Mouse (Mus musculus): ENCODE measurements around the gene Shank2.

Gene Shank2

GRCm38 (mm10) chr7:144415795-144416194, 414.1 kb downstream of the Shank2 start:
- in situ Hi-C loops (cut with MseI, MboI), result no loop called here

DNA sequence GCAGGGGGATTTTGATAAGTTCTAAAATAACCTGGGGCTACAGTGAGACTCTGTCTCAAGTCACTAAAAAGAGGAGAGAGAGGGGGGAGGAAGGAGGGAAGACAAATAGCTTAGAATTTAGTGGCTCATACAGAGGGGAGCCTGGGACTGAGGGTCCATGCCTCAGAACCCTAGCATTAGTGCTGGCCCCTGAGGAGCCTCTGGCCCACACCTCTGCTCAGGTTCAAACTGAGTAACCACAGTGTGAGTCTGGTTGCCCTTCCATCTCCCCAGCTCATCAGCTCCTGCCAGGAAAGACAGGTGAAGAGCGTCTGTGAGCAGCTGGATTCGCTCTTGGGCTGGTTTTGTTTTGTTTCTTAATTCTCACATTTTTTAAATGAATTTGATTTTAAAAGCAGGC, 415.5 kb downstream of the Shank2 start:
- in situ Hi-C loops (cut with MseI, MboI), result no loop called here

DNA sequence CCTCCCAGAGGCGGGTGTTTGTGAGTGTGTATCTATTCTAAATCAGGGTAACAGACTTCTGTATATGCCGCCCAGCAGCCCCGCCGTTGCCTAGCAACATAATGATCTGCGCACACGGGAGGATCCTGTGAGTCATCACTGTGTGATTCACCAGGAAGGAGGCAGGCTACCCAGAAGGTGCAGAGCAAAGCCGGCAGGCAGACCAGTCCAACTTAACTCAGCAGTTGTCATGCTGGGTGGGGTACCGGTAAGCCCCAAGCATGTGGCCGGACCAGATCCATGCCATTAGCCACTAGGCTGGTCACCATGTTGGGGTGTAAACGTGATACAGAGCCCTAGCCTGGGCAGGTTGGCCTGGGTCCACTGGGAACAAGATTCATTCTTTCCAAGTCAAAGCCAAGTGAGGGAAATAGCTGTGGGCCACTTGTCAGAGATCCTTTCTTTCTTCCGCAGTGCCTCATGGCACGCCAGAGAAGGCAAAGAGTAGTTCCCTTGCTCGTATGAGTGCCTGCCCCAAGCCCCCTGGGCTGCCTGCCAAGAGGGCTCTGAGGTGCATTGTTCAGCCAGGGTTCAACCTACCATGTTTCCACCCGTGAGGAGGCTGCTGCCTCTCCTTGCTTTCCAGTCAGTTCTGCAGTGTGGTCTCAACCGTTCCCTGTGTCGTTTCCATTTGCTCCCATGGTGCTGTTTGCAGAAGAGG, 416.1 kb downstream of the Shank2 start:
- in situ Hi-C loops (cut with MseI, MboI), result no loop called here

GRCm38 (mm10) chr7:144420552-144420951, 418.8 kb downstream of the Shank2 start:
- in situ Hi-C loops (cut with MseI, MboI), result no loop called here

DNA sequence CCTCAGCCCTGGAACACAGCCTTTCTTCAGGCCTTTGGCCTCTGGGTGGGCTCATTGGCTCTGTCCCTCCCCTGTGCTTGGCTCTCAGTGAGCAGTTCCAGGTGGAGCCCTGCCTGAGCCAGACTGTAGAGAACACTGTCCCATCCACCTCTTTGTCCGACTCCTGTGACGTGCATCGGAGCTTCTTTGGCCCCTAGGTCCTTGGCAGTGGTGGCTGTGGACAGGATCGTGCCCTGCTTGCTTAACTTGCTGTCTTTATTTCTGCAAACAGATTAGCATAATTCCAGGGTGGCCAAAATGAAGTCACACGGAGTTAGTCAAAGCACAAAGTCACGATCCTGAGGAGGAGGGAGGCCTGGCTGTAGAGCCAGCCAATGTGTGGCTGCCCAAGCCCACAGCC, 419.8 kb downstream of the Shank2 start:
- in situ Hi-C loops (cut with MseI, MboI), result no loop called here

GRCm38 (mm10) chr7:144425953-144426352, 424.2 kb downstream of the Shank2 start:
- in situ Hi-C loops (cut with MseI, MboI), result loop anchor here (5.0 kb wide), 1 partner anchor 209 kb away; no protein-coding TSS in a partner anchor

DNA sequence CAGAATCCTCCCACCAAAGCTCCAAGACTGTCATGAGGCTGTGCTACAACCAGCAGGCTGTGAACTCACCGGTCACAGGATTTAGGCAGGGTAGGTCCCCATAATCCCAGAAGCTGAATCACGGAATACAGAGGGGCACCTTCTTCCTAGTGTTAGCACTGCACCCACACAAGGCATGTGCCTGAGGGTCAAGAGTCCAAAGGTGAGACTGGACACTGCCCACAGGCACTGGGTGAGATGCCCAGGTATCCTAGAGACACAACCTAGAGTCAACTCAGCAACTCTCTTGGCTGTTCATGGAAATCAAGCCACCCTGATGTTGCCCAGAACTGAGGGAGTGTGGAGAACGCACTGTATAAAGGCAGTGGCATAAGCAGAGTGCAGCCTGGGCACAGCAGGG, 424.9 kb downstream of the Shank2 start:
- in situ Hi-C loops (cut with MseI, MboI), result loop anchor here (5.0 kb wide), 1 partner anchor 209 kb away; no protein-coding TSS in a partner anchor

DNA sequence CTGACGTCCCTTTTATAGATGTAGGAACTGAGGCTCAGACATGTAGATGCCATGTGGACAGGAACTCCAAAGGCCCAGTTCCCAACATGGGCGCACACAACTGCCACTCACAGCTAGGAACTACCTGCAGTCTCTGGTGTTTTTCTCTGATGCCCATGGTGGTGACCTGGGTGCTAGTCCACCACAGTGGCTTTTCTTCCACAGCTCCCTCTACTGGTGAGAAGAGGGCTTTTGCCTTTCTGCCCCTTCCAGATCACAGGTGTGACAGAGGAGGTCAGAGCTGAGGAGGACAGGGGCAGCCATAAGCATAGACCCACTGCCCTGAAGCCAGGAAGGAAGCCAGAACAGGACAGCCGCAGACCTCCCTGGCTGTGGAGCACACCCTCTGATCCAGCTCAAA, 425.7 kb downstream of the Shank2 start:
- in situ Hi-C loops (cut with MseI, MboI), result loop anchor here (5.0 kb wide), 1 partner anchor 210 kb away; no protein-coding TSS in a partner anchor

GRCm38 (mm10) chr7:144432920-144433319, 431.2 kb downstream of the Shank2 start:
- in situ Hi-C loops (cut with MseI, MboI), result no loop called here

DNA sequence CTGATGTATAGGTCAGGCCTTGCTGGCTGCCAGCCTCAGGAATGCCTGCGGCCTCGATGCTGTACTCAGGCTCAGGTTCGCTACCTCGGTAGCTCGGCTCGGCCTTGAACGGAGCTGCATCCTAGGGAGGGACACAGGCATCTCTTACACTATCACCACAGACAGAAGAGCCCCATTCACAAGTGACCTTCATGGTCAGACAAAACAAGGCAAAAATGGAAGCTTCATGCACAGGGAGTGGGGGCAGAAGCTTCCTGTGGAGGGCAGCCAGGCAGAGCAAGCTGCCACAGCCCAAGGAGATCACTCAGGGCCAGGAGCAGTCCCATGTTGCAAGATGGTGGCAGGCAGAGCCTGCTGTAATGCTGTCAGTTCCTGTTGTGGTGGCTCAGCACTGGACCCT, 437.1 kb downstream of the Shank2 start:
- in situ Hi-C loops (cut with MseI, MboI), result no loop called here

DNA sequence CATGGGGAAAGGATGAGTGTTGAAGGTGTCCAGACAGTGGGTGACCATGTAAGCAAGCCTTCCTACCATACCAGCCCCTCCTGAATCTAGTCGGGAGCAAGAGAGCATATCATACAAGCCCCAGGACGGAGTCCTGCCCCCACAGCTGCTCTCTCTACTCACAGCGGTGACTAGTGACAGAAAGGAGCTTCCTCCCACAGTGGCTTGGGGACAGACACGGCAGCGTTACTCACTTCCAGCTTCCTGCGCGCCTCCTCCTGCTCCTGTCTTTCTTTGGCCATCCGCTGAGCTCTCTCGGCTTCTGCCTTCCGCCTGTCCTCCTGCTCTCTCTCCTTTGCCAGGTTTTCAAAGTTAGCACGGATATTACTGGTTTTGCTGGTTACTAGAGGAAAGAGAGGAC, 439.7 kb downstream of the Shank2 start:
- in situ Hi-C loops (cut with MseI, MboI), result no loop called here

- in situ Hi-C loops (cut with MseI, MboI), result no loop called here
These were observed 440.2 kb downstream of the Shank2 start for GRCm38 (mm10) chr7:144441976-144442375.

DNA sequence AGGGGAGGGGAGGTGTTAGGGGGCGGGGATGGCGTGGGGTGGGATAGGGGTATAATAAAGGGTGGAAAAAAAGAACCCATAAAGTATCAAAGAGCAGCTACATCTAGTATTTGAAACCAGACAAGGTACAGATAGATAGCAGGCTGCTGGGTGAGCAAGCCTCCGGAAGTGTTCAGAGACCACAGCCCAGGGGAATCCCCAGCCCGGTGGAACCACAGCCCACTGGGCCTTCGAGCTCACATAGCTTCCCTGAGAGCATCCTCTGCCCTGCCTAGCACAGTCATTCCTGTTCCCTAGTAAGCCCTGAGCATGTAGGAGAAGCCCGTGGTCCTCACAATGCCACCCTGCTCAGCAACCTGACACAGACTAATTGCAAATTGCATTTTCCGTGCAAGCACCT, 443.1 kb downstream of the Shank2 start:
- in situ Hi-C loops (cut with MseI, MboI), result no loop called here

GRCm38 (mm10) chr7:144447146-144447545, 445.4 kb downstream of the Shank2 start:
- in situ Hi-C loops (cut with MseI, MboI), result no loop called here

GRCm38 (mm10) chr7:144448186-144448585, 446.5 kb downstream of the Shank2 start:
- in situ Hi-C loops (cut with MseI, MboI), result no loop called here

DNA sequence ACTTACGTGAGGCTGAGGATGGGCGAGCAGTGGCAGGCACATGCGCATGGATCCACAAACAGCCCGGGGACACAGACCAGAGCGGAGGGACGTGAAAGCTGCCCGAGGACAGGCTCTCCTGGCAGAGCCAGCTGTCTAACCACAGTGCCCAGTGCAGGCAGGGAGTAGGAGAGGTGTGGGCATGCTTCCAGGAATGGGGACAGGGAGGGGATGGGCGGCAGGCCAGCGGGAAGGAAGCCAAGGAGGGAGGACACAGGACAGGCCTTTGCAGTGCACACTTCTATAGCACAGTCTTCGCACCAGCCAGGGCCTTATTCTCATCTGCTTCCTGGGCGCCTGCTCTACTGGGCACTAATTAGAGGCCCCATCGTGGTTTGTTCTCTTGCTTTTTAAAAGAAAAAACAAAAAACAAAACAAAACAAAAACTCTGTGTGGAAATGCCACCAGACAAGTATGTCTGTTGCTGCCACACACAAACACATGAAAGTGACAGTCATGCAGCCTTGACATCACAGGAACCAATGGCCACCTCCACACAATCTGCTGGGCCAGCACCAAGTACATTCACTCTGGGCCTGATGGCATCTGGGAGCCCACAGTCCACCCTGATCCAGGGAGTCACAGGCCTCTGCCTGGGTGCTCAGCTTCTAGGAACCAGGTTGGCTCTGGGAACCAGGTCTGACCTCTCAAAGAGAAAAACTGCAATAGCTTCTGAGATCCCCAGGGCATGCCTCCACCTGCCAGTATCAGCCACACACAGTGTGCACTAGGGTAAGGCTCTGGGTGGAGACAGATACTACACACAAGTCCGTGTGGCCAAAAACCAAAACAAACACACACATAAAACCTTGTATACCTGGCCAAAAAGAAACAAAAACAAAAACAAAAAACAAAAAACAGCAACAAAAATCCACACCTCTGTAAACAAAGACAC, 448.2 kb downstream of the Shank2 start:
- in situ Hi-C loops (cut with MseI, MboI), result no loop called here

DNA sequence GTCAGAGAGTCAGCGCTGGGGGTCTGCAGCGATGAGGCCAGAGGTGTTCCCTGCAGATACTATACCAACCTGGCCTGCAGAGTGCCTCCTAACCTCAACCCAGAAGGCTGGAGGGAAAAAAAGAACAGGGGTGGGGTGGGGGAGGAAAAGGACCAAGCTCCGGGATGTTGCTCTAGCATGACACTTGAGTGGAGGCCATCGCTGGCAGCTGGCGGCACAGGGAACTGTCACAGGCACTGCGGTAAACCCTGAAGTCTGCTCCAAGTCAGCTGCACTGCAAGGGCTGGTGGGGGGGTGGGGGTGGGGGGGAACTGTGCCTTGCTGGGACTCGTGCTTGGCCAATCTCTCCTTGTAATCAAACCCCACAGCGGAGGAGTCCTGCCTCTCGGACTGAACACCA, 448.9 kb downstream of the Shank2 start:
- in situ Hi-C loops (cut with MseI, MboI), result no loop called here

GRCm38 (mm10) chr7:144458881-144459280, 457.2 kb downstream of the Shank2 start:
- in situ Hi-C loops (cut with MseI, MboI), result no loop called here

- in situ Hi-C loops (cut with MseI, MboI), result no loop called here
These were observed 459.6 kb downstream of the Shank2 start for GRCm38 (mm10) chr7:144461246-144461902.

- in situ Hi-C loops (cut with MseI, MboI), result no loop called here
These were observed 460.8 kb downstream of the Shank2 start for GRCm38 (mm10) chr7:144462577-144462976.

- in situ Hi-C loops (cut with MseI, MboI), result no loop called here
These were observed 467.0 kb downstream of the Shank2 start for GRCm38 (mm10) chr7:144468741-144469140.

- in situ Hi-C loops (cut with MseI, MboI), result no loop called here
These were observed 467.5 kb downstream of the Shank2 start for GRCm38 (mm10) chr7:144469181-144469641.
